Mouse (Mus musculus): Measurements from ENCODE around the gene 2010109A12Rik. TPM values are rescaled to one million over a fixed set of nuclear protein-coding genes. Genes with fewer than 3 reads are reported as not detected.
A peak's percentile ranks its signal among the peaks of the same experiment; 100 is the strongest.

Gene 2010109A12Rik
- polyA plus RNA-seq (2015; fragmentation: Nextera tagmentation; extraction: Ambion mirVana), result 2.3 and 2.4 TPM in 2 replicates

DNA sequence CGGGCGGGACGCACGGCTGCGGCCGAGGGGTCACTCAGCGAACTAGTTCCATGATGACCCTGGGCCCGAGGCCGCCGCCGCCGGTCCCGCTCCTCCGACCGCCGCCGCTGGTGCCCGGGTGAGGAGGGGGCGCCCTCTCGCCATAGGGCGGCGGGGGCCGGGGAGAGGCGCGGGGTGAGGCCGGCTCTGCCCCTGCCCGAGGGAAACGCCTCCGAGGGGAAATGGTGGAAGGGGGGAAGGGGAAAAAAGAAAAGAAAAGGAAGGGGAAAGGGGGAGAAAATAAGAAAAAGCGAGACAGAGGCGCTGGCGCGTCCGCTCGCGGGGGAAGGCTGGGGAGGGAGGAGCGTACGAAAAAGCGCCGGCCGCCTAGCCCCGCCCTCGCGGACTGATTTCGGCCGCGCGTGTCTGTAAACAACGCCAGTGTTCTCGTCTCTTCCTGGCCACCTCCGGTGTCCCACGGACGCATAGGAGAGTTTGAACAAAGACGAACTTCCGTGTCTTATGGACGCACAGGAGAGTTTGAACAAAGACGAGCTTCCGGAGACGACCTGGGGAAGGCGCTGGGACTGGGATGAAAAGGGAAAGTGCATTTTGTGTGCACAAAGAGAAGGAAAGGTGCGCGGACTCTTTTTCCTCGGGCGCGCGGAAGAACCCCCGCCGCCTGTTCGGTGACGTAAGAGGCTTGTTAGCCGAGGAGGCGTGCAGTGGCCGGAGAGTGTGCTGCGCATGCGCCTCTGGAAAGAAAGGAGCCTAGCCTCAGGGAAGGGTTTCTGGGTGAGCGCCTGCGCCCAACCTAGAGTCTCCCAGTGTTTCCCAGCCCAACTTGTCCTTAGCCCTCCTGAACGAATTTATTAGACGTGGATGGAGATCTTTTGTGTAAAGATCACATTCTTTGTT is at the start of gene 2010109A12Rik, which contains the start of gene Ccni:
Gene 2010109A12Rik (plus strand): TSS at position 410 of the 897 bp plus-strand sequence.
Gene Ccni (minus strand): TSS at position 387 of the 897 bp plus-strand sequence.
- peak; percentile 97 for ATAC-seq (replicated peaks)
- Histone ChIP-seq H3K36me3 (replicated peaks) (no peaks in the 10 kb centered on the region; the same call in 1 of the 2 replicates), H3K27me3 (replicated peaks) (no peaks in the 10 kb centered on the region), H3K4me2 (peak within 1 kb of the TSS; percentile 78), H3K9me3 (no peaks in the 10 kb centered on the region), H3K4me3 (peak within 1 kb of the TSS; percentile 98), H3K9ac (peak within 1 kb of the TSS; percentile 96), H3K4me1 (peaks cover 25% of the 10 kb centered on the region), H3K27ac (peak within 1 kb of the TSS; percentile 92)
- under 1% methylated on average over 78 of the region's 79 CpGs for WGBS

DNA sequence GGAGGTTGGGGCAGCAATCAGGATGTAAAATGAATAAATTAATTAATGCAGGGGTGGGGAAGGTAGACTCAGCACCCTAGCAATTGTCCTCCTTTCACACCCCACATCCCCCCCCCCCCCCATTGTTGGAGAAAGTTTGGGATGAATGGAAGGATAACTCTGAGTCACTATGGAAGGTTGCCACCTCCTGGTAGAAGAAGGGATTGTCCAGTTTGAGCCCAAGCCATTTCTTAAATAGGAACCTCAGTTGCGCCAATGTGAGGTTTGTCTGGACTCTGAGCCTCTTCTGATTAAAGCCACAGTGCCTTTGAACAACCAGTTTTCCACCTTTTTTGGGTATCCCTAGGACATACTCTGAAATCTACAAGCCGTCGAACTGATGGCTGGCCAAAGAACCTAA is 42.8 kb upstream of the 2010109A12Rik start:
- no peak overlapping the region for H3K9ac ChIP-seq
- no peak overlapping the region for H3K4me3 ChIP-seq
- H3K9me3 ChIP-seq, result no peaks in the 10 kb centered on the region
- no peak overlapping the region for H3K4me2 ChIP-seq
- H3K4me1 ChIP-seq, result no peaks in the 10 kb centered on the region
- WGBS, result 80% methylated on average over 3 of the region's 3 CpGs
- no peaks in the 10 kb centered on the region for H3K27me3 ChIP-seq (replicated peaks)
- no peak overlapping the region for H3K27ac ChIP-seq
- peaks cover 43% of the 10 kb centered on the region for H3K36me3 ChIP-seq (replicated peaks)
- no peak for ATAC-seq (replicated peaks)

DNA sequence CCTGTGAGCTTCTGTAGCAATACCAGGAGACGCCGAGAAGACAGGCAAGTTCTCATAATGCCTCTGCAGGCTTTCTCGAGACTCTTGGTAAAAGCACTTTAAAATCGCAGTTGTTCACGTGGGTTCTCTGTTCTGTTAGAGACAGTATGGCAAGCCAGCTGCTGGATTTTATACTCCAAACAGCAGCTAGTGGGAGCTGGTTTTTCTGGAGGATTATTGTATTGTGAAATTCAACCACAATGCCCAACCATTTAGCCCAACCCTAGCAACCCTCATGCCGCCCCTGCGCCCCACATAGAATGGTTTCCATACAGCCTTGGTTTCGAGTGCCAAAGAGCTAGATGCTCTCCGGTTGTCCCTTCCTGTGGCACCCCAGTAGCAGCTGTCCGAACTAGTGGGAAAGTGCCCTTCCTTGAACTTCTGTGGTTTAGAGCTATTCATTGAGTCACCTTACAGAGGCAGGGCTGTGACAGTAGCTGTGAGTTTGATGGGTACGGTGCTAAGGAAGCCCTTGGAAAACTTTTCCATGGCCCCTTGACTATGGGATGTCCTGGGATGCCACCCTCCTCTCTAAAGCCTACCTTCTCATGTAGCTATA is 38.3 kb upstream of the 2010109A12Rik start:
- 87% methylated on average over 11 of the region's 11 CpGs for WGBS
- no peak overlapping the region for H3K27ac ChIP-seq
- H3K9me3 ChIP-seq, result no peaks in the 10 kb centered on the region
- H3K4me1 ChIP-seq, result no peaks in the 10 kb centered on the region
- no peak overlapping the region for H3K9ac ChIP-seq
- ATAC-seq (replicated peaks), result no peak
- no peaks in the 10 kb centered on the region for H3K27me3 ChIP-seq (replicated peaks)
- H3K4me3 ChIP-seq, result no peak overlapping the region
- H3K4me2 ChIP-seq, result no peak overlapping the region
- peaks cover 43% of the 10 kb centered on the region for H3K36me3 ChIP-seq (replicated peaks)

DNA sequence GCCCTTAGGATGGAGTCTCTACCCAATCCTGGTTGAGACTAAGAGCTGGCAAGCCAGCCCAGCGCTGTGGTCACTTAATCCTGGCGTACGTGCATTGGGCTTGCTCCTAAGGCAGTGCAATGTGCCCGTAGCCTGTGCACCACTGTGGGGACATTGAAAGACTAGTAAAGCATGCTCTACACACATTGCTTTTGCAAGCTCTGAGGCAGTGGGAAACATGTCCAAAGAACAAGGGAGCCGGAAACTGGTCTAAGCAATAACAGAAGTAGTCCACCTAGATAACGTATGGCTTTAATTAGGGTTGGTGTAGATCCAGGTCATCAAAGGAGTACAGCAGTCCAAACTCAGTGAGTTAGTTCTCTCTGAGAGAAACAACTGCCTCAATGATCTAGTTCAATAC is 37.7 kb upstream of the 2010109A12Rik start:
- Histone ChIP-seq H3K4me1 (no peaks in the 10 kb centered on the region), H3K9ac (no peak overlapping the region), H3K36me3 (replicated peaks) (peaks cover 43% of the 10 kb centered on the region), H3K27me3 (replicated peaks) (no peaks in the 10 kb centered on the region), H3K9me3 (no peaks in the 10 kb centered on the region), H3K4me2 (no peak overlapping the region), H3K4me3 (no peak overlapping the region), H3K27ac (no peak overlapping the region)
- 94% methylated on average over 6 of the region's 6 CpGs for WGBS
- no peak for ATAC-seq (replicated peaks)

DNA sequence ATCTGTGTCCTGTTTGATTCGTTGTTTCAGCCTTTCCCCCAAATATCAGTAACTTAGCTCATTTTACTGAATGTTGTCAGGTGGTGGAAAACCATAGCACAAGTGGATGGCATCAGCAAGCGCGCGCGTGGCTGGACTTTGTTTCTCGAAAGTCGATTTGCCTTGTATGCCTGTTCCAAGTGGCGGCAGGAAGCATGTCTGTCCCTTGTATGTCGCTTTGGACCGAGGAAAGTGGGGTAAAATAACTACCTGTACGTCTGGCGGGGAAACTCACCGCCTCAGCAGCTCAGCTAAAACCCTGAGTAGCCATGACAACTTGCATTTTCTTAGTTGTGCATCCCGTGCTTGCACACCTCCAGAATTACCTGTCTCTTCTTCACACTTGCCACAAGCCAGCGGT is 34.9 kb upstream of the 2010109A12Rik start:
- Histone ChIP-seq H3K27ac (no peak overlapping the region), H3K36me3 (replicated peaks) (peaks cover 27% of the 10 kb centered on the region; the same call in 1 of the 2 replicates), H3K9ac (no peak overlapping the region), H3K27me3 (replicated peaks) (no peaks in the 10 kb centered on the region), H3K4me1 (no peaks in the 10 kb centered on the region), H3K4me2 (no peak overlapping the region), H3K9me3 (no peaks in the 10 kb centered on the region), H3K4me3 (no peak overlapping the region)
- WGBS, result 95% methylated on average over 15 of the region's 15 CpGs
- ATAC-seq (replicated peaks), result no peak

DNA sequence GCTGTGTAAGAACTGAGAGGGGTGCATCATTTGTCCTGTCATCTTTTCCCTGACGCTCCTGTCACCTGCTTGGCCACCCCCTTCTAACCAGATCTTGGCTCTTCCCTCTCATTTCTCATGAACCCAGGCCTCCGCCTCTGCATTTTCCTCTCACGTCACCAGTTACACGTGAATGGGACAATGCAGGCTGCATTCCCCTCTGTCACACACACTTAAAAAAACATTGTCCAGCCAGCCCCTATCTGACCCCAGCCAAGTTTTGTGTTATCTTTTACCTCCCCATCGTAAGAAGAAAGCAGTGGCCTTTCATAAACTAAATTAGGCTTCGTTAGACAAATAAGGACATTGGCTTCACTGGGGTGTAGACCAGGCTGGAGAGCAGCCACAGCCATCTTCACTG is 33.8 kb upstream of the 2010109A12Rik start:
- no peaks in the 10 kb centered on the region for H3K9me3 ChIP-seq
- ATAC-seq (replicated peaks), result no peak
- no peak overlapping the region for H3K27ac ChIP-seq
- H3K27me3 ChIP-seq (replicated peaks), result no peaks in the 10 kb centered on the region
- H3K4me2 ChIP-seq, result no peak overlapping the region
- no peak overlapping the region for H3K9ac ChIP-seq
- WGBS, result 91% methylated on average over 6 of the region's 6 CpGs
- peaks cover 22% of the 10 kb centered on the region; the same call in 1 of the 2 replicates for H3K36me3 ChIP-seq (replicated peaks)
- H3K4me3 ChIP-seq, result no peak overlapping the region
- H3K4me1 ChIP-seq, result no peaks in the 10 kb centered on the region

DNA sequence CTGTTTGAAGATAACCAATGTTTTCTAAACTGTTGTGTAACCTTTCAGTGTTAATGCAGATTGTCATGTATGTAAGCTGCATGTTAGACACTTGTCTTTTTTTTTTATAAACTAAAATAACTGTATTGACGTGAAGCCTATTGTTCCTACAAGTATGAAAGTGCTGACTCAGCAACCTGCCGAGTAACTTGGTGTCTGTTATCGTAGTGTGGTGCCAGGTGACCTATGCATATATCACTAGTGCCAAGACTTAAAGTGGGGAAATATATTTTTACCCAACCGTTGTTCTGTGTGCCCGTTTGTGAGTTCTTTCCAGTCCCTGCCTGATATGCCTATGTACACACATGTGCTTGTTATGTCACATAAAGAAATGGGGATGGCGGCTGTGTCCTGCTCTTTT is 31.6 kb upstream of the 2010109A12Rik start:
- H3K9ac ChIP-seq, result no peak overlapping the region
- H3K4me2 ChIP-seq, result no peak overlapping the region
- ATAC-seq (replicated peaks), result no peak
- peaks cover 10% of the 10 kb centered on the region; the same call in 1 of the 2 replicates for H3K36me3 ChIP-seq (replicated peaks)
- no peak overlapping the region for H3K27ac ChIP-seq
- 90% methylated on average over 6 of the region's 6 CpGs for WGBS
- no peak overlapping the region for H3K4me3 ChIP-seq
- no peaks in the 10 kb centered on the region for H3K27me3 ChIP-seq (replicated peaks)
- no peaks in the 10 kb centered on the region for H3K4me1 ChIP-seq
- H3K9me3 ChIP-seq, result no peaks in the 10 kb centered on the region

DNA sequence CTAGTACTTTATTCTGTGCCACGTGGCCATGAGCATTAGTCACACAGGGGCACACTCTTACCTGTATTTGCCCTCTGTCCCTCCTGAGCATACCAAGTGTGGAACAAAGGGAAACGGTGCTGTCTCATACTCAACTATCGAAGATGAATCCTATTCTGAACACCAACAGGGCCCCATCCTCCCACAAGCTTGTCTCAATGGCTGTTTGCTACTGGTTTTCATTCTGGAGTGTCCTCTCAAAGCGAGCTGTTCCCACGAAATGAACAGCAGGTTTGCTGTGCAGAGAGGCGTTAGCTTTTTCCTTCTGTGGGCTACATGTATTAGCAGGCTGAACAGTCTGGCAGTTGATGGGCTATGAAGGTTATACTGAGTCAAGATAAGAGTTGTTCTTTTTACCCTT is 27.7 kb upstream of the 2010109A12Rik start:
- no peak overlapping the region for H3K27ac ChIP-seq
- H3K4me1 ChIP-seq, result no peaks in the 10 kb centered on the region
- H3K4me2 ChIP-seq, result no peak overlapping the region
- H3K9me3 ChIP-seq, result no peaks in the 10 kb centered on the region
- no peak for ATAC-seq (replicated peaks)
- peaks cover 5% of the 10 kb centered on the region; the same call in 1 of the 2 replicates for H3K36me3 ChIP-seq (replicated peaks)
- H3K27me3 ChIP-seq (replicated peaks), result no peaks in the 10 kb centered on the region
- 79% methylated on average over 6 of the region's 6 CpGs for WGBS
- no peak overlapping the region for H3K9ac ChIP-seq
- no peak overlapping the region for H3K4me3 ChIP-seq

DNA sequence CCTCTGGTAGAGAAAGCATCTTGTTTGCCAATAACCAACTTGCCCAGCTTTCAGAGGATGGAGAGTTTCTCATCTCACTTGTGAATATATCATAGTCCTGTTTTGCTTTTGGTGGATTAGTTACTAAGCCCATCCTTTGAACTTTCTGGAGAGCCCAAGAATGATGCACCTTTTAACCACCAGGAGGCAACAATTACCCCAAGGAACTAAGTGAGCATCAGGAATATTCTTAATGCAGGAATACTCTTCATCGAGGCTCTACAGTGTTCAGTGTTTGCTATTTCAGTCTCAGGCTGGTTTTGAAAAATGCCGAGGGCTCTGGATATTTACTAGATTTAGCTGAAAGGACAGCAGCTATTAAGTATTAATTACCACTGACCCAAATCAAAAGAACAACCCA is 26.1 kb upstream of the 2010109A12Rik start:
- H3K9me3 ChIP-seq, result no peaks in the 10 kb centered on the region
- no peaks in the 10 kb centered on the region for H3K4me1 ChIP-seq
- ATAC-seq (replicated peaks), result peak; percentile 24; the same call in 1 of the 2 replicates
- H3K4me2 ChIP-seq, result no peak overlapping the region
- no peak overlapping the region for H3K27ac ChIP-seq
- no peak overlapping the region for H3K4me3 ChIP-seq
- no peaks in the 10 kb centered on the region for H3K27me3 ChIP-seq (replicated peaks)
- peaks cover 10% of the 10 kb centered on the region; the same call in 1 of the 2 replicates for H3K36me3 ChIP-seq (replicated peaks)
- no peak overlapping the region for H3K9ac ChIP-seq
- 80% methylated on average over 2 of the region's 2 CpGs for WGBS

DNA sequence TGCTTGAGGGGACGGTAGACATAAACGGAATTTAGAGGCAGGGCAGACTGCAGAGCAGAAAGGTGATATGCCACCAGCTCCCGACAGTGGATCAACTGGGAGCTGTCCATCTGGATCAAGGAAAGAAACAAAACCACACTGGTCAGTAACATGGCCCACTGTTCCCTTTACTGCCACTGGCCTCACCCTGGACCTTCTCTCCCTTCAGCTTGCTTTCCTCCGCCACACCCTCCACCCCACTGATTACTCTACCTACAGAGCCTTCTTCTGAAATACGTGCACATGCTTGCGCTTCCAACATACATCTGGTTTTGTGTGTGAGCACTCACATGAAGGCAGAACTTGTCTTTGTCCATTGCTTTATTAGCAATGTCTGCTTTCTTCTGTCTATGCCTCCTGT is 23.0 kb upstream of the 2010109A12Rik start:
- ATAC-seq (replicated peaks), result no peak
- H3K4me3 ChIP-seq, result no peak overlapping the region
- 85% methylated on average over 6 of the region's 6 CpGs for WGBS
- no peaks in the 10 kb centered on the region for H3K9me3 ChIP-seq
- H3K4me2 ChIP-seq, result no peak overlapping the region
- H3K27me3 ChIP-seq (replicated peaks), result no peaks in the 10 kb centered on the region
- no peak overlapping the region for H3K9ac ChIP-seq
- no peaks in the 10 kb centered on the region for H3K4me1 ChIP-seq
- peaks cover 29% of the 10 kb centered on the region for H3K36me3 ChIP-seq (replicated peaks)
- H3K27ac ChIP-seq, result no peak overlapping the region

DNA sequence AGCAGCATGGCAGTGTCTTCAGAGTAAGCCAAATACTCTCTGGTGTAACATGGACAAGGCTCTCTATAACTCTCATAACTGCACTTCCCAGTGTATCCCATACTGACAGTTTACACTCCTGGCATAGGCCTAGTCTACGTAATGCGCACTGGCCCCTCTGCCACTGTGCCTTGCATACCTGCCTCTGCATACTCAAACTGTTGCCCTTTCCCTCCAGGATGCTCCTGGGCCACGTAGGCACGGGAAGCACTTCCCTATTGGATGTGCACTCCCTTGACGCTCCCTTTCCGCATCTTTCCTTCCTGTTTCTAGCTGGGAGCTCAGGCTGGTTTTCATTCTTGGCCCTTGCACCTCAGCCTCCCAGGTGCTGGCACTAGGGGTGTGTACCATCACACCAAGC is 21.8 kb upstream of the 2010109A12Rik start:
- Histone ChIP-seq H3K4me1 (no peaks in the 10 kb centered on the region), H3K9me3 (no peaks in the 10 kb centered on the region), H3K4me3 (no peak overlapping the region), H3K36me3 (replicated peaks) (peaks cover 33% of the 10 kb centered on the region), H3K9ac (no peak overlapping the region), H3K4me2 (no peak overlapping the region), H3K27ac (no peak overlapping the region), H3K27me3 (replicated peaks) (no peaks in the 10 kb centered on the region)
- ATAC-seq (replicated peaks), result no peak
- WGBS, result 91% methylated on average over 6 of the region's 6 CpGs

DNA sequence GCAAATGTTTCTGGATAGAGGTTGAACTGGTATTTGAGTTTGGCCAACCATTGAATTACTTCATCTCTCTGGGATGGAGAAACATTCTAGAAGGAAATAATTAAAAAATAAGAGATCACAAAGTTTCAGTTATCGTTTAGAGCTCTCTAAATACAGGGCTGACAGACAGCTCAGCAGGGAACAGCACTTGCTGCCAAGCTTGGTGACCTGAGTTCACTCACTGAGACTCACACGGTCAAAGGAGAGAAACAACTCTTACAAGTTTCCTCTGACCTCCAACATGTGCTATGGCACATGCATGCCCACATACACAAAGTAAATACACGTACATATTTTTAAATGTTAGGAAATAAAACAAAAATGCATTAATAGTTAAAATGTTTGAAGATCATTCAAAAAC is 16.7 kb upstream of the 2010109A12Rik start:
- no peak overlapping the region for H3K4me2 ChIP-seq
- H3K36me3 ChIP-seq (replicated peaks), result peaks cover 26% of the 10 kb centered on the region
- H3K9me3 ChIP-seq, result no peaks in the 10 kb centered on the region
- no peak overlapping the region for H3K9ac ChIP-seq
- H3K4me3 ChIP-seq, result no peak overlapping the region
- H3K27ac ChIP-seq, result no peak overlapping the region
- H3K4me1 ChIP-seq, result no peaks in the 10 kb centered on the region
- H3K27me3 ChIP-seq (replicated peaks), result no peaks in the 10 kb centered on the region
- 72% methylated on average over 3 of the region's 3 CpGs for WGBS
- ATAC-seq (replicated peaks), result no peak
